Mouse (Mus musculus): Measurements from ENCODE around the gene E2f3.

Gene E2f3

DNA sequence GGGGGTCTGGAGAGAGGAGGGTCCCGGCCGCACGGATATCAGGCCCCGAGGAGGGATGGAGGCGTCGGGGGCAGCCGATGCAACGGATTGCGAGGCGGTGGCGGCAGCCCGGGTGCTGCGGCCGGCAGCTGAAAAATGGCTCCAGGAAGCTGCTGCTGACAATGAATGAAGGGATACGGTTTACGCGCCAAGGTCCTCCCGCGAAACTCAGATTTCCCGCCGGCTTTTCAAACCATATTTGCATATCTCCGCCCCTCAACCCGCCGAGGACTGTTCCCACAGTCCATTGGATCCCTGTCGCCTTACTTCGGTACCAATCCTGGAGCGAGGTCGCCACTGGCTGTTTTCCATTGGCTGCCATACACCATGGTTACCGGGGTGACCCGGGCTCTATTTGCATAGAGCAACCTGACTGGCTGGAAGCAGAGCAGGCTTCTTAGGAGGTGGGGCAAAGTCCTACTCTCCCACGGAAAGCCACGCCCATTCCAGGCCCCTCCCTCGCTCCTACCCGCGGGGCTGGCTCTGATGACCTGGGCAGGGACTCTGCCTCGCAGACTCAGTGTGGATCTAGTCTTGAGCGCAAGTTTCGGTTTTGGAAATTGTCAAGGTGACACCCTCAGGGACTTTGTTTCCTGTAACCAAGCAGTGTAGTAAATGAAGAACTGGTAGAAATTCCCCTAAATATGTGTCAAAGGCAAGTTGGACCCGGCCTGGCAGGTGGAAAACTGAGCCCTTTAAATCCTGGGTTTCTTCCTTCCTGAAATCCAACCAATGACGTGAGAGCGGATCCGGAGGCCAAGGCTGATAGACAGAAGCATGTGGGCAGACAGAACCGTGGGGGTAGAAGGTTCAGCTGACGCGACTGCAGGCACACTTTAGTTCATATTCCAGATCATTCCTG, at the start of gene E2f3:
TSS of gene E2f3 (minus strand) at position 209 of the 901 bp plus-strand sequence.
- peak; percentile 100 for DNase-seq (ENCODE audit: low read depth)

GRCm38 (mm10) chr13:30034540-30034939, 48.7 kb upstream of the E2f3 start:
- DNase-seq (ENCODE audit: low read depth), result no peak

GRCm38 (mm10) chr13:30031684-30032335, 45.9 kb upstream of the E2f3 start:
- no peak for DNase-seq (ENCODE audit: low read depth)

GRCm38 (mm10) chr13:30027841-30028240, 42.0 kb upstream of the E2f3 start:
- no peak for DNase-seq (ENCODE audit: low read depth)

- DNase-seq (ENCODE audit: low read depth), result no peak
Observed at GRCm38 (mm10) chr13:30022487-30022886, 36.6 kb upstream of the E2f3 start.

- DNase-seq (ENCODE audit: low read depth), result no peak
Observed at GRCm38 (mm10) chr13:30018573-30018972, 32.7 kb upstream of the E2f3 start.

- no peak for DNase-seq (ENCODE audit: low read depth)
Observed at GRCm38 (mm10) chr13:30017611-30018010, 31.7 kb upstream of the E2f3 start.

DNA sequence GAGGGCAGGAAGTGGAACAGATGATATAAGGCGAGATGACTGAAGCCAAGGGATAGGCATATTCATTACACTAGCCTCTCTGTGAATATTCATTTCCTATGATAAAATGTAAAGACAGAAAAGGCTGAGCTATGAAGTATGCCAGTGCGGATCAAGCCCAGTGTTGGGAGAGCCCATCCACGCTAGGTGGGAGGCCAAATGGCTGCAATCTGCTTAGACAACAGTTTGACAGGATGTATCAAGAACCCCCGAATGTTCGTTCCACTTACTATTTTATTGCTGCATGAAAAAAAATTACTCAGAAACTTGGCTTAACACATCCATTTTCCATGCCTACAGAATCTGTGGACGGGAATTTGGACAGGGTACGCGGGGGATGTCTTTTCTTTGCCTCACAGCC, 28.7 kb upstream of the E2f3 start:
- DNase-seq (ENCODE audit: low read depth), result no peak

DNA sequence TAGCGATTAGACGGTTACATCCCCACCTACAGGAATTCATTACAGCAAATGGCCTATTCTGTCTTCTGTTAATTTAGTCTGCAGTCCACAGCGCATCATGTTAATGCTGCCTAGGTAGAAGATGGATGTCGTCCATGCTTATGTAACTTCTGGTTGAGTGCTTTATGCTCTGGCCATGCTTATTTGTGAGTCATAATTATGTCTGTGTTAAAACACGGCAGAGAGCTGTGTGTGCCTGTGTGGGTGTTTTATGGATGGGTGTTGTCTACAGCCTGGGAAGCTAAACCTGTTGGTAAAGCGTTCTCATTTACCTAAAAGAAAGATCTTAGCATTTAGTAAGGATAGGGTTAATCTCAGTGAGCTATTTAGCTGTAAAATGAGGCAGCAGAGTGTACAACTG, 26.4 kb upstream of the E2f3 start:
- DNase-seq (ENCODE audit: low read depth), result no peak

DNA sequence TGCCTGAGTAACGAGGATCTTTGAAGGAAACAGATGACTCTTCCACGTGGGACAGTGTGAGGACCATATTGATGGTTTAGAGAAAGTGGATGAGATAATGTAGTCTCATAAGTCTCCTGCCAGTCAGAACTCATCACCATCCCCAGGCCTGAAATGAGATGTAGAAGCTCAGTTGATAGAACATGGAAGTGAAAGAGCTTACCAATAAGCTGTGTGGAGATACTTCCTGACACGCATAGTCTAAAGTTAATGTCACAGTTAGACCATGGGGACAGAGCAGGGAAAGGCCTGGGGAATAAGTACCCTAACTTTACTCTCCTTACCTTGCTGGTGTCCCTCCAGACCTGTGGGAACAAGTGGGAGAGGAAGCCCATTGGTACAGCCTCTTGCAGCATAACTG, 22.9 kb upstream of the E2f3 start:
- no peak for DNase-seq (ENCODE audit: low read depth)

DNA sequence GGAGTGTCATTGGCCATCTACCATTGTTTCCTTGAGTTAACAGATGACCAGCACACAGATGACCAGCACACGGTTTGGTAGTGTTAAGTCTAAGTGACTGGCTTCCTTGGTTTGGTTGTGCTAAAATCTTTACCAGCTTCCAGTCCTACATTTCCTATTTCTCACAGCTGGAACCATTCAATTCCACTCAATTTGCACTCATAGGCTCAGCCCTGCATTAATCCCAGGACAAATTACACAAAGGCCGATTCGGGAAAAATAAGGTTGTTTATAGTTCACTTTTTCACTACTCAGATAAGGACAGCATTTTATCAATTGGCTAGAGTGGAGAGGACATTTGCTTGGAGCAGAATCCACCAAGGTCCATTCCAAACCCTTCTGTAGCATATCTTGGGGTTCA, 19.6 kb upstream of the E2f3 start:
- no peak for DNase-seq (ENCODE audit: low read depth)

DNA sequence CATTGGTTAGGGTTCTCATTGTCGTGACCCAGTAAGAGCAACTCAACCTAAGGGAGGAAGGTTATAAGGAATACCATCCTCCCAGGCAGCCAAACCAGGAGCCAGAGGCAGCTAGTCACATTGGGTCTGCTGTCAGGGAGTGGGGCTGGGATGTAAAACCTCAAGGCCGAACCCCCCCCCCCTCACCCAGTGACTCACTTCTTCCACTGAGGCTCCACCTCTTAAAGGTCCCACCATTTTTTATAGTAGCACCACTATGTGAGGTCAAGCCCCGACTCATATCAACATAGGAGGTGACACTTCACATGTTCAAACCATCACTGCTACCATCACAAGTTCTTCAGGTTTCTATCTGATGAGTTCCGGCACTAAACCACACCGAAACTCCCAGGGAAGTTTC, 19.0 kb upstream of the E2f3 start:
- no peak for DNase-seq (ENCODE audit: low read depth)

GRCm38 (mm10) chr13:30003169-30003568, 17.3 kb upstream of the E2f3 start:
- DNase-seq (ENCODE audit: low read depth), result no peak

DNA sequence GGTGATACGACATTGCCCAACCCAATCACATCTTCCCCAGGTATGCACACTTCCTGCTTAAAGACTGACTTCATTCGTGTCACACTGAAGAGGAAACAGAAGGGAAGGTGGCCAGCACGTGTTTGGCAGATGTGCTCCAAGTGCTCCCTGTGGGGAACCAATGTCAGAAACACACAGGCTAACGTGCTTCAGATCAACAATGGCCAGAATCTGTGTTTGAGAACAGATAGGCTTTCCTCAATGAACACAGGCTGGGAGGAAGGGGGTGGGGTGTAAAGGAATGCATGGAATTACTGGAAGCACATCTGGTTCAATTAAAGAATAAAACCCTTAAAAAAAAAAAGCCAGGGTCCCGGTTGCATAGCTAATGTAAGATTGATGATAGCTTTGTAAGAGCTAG, 15.2 kb upstream of the E2f3 start:
- DNase-seq (ENCODE audit: low read depth), result no peak

GRCm38 (mm10) chr13:29987956-29988355, 2.1 kb upstream of the E2f3 start:
- DNase-seq (ENCODE audit: low read depth), result no peak

GRCm38 (mm10) chr13:29986756-29987120, 875 bp upstream of the E2f3 start:
- DNase-seq (ENCODE audit: low read depth), result no peak

DNA sequence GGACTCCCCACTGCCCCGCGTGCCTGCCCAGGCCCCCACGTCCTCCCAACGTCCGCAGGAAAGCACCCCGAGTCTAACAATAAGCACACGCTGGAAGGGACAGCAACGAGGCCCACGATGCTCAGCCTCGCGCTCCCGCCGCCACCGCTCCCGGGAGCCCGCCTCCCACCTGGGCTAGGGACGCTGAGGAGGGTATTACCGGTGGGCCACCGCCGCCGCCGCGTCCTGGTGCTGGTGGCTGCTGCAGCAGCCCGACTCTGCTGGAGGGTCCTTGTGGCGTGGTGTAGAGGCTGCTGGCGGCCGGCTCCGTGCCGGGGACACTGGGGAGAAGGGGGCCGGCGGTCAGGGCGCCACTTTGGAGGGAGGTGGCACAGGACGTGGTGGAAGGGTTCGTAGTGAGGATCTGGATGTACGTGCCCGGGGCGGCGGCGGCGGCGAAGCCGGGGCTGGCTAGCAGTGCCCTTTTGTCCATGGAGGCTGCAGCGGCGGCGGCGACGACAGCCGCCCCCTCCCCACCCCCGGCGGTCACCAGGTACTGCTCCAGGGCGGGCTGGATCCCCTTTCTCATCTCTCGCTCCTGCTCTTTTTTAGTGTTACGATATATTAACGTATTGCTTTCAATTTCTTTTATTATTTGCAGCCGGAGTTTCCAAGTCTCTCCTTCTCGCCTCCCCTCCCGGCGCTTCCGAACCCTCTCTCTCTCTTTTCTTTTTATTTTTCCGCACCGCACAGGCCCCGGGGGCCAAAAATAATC, 585 bp downstream of the E2f3 start:
- DNase-seq (ENCODE audit: low read depth), result no peak

- no peak for DNase-seq (ENCODE audit: low read depth)
Observed at GRCm38 (mm10) chr13:29984286-29985100, 1.4 kb downstream of the E2f3 start.

DNA sequence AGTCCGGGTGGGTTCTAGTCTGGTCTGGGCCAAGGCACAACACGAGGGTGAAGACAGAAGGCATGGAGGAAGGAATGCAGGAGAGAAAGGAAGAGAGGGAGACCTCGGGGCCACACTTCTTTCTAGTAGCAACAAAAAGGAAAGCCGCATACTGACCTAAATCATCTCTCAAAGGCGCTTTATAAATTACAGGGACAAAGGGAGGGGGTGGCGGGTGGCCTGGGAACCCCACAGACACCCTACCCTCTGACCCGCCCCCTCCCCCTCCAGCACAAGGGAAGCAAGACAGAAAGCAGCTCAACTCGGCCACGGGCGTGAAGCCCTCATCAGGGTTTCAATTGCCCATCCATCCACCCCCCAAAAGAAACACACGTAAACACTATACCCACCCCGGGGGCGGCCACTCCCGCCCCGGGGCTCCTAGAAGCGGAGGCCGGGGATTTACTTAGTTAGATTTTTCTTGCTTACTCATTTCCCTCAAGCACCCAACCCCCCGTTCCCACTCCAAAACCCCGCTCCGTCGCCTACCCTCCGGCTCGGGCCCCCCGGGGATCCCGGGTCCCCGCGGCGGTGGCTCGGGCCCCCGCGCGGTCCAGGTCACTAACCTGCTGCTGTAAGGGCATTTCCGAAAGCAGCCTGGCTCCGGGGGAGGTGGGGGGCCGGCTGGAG, 2.2 kb downstream of the E2f3 start:
- DNase-seq (ENCODE audit: low read depth), result no peak

DNA sequence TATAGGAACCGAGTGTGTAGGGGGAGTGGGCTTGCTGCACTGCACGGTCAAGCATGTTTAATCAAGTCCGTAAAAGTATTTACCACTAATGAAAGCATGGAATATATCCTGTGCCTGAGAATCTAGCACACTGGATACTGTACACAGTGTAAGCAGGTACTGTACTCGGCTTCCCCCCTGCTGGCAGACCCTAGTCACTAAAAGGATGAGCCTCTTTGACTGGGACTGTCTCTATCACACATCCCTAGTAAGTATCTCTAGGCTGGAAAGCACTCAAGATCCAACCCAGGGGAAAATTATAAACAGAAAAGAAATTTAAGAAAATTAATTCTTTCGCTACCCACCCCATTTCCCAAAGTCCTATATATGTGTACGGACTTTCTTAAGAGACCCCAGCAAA, 2.8 kb downstream of the E2f3 start:
- DNase-seq (ENCODE audit: low read depth), result no peak

- DNase-seq (ENCODE audit: low read depth), result no peak
Observed at GRCm38 (mm10) chr13:29982400-29982799, 3.5 kb downstream of the E2f3 start.

Data from fibroblast of lung, adult 2 months (primary cell).